Mouse (Mus musculus) lung, postnatal 0 days (tissue): ENCODE measurements around the gene Pkd1l2. TPM values are rescaled to one million over a fixed set of nuclear protein-coding genes. Genes with fewer than 3 reads are reported as not detected.

Experiments
- ATAC-seq: fragments of 200-750 bp; cut with Nextera tagmentation; 2 replicates; pipeline ENCODE4 v1.8.0; 2017; ENCODE audit warnings: moderate library complexity
- DNase-seq: peaks from one replicate; pipeline ENCODE4 v3.0.0-alpha.2; 2016; ENCODE audit warnings: low spot score
- H3K27ac ChIP-seq: fragments of 300-500 bp; sonication (generic); 2 replicates; pipeline ENCODE4 v1.5.1; 2014; ENCODE audit warnings: antibody characterized with exemption, mild to moderate bottlenecking, low read length, mixed read lengths
- H3K27me3 ChIP-seq: fragments of 300-500 bp; sonication (generic); replicated peaks from 2 replicates; pipeline ENCODE4 v1.6.1; 2014; ENCODE audit warnings: low read length, mixed read lengths; ENCODE audit not compliant: insufficient read depth
- H3K36me3 ChIP-seq: fragments of 300-500 bp; sonication (generic); 2 replicates; pipeline ENCODE4 v1.6.1; 2014; ENCODE audit warnings: low read length, mixed read lengths; ENCODE audit not compliant: insufficient read depth
- H3K4me1 ChIP-seq: fragments of 300-500 bp; sonication (generic); 2 replicates; pipeline ENCODE4 v1.6.1; 2014; ENCODE audit warnings: antibody characterized with exemption, low read depth, low read length, mixed read lengths; ENCODE audit not compliant: insufficient read depth
- H3K4me2 ChIP-seq: fragments of 300-500 bp; sonication (generic); replicated peaks from 2 replicates; pipeline ENCODE4 v1.6.1; 2014; ENCODE audit warnings: low read depth, mild to moderate bottlenecking, low read length, moderate library complexity, mixed read lengths
- H3K4me3 ChIP-seq: fragments of 300-500 bp; sonication (generic); 2 replicates; pipeline ENCODE4 v1.5.1; 2014; ENCODE audit warnings: low read depth, low read length
- H3K9ac ChIP-seq: fragments of 300-500 bp; sonication (generic); replicated peaks from 2 replicates; pipeline ENCODE4 v1.6.1; 2014; ENCODE audit warnings: low read depth, mild to moderate bottlenecking
- H3K9me3 ChIP-seq: fragments of 300-500 bp; sonication (generic); 2 replicates; pipeline ENCODE4 v1.6.1; 2016; ENCODE audit warnings: low read length, mixed read lengths
- CTCF ChIP-seq: IDR thresholded peaks from 2 replicates; pipeline ENCODE4 v1.5.1; 2016; ENCODE audit warnings: antibody characterized with exemption, mild to moderate bottlenecking
- EP300 ChIP-seq: IDR thresholded peaks from 2 replicates; pipeline ENCODE4 v1.6.1; 2016; ENCODE audit warnings: antibody characterized with exemption, mild to moderate bottlenecking, control low read depth
- WGBS: fragments of 180-500 bp; shearing (Covaris S2); extraction: QIAGEN DNeasy Blood & Tissue Kit; methylation state at CpG from one replicate; pipeline ENCODE4 v1.1.7; 2014; 5-methylcytosine and 5-hydroxymethylcytosine counted together
- polyA plus RNA-seq: library from polyadenylated mRNA; unstranded; fragments of >200 nt; fragmentation: Nextera tagmentation; extraction: Ambion mirVana; gene quantifications from 2 replicates; pipeline ENCODE4 v1.2.1, GENCODE M21; 2015

Gene Pkd1l2
- polyA plus RNA-seq, 1 experiment from 2014 or later, result not detected

- H3K4me3 ChIP-seq, result no peak overlapping the region
- DNase-seq (no peak), ATAC-seq (no peak)
- H3K9ac ChIP-seq, result no peak overlapping the region
- H3K9me3 ChIP-seq, result no peaks in the 10 kb centered on the region
- 65% methylated on average over 7 of the region's 7 CpGs for WGBS
- H3K27me3 ChIP-seq, result no peaks in the 10 kb centered on the region
- no peak overlapping the region for H3K27ac ChIP-seq
- TF ChIP-seq EP300 (no peak), CTCF (no peak)
- H3K4me1 ChIP-seq, result peaks cover 12% of the 10 kb centered on the region; the same call in 1 of the 2 replicates
- H3K4me2 ChIP-seq, result no peak overlapping the region
- H3K36me3 ChIP-seq, result no peaks in the 10 kb centered on the region
Observed at GRCm38 (mm10) chr8:116947589-116947988, 134.7 kb downstream of the Pkd1l2 start.

- TF ChIP-seq CTCF (no peak), EP300 (no peak)
- no peak overlapping the region for H3K4me3 ChIP-seq
- H3K9me3 ChIP-seq, result no peaks in the 10 kb centered on the region
- no peaks in the 10 kb centered on the region for H3K36me3 ChIP-seq
- H3K27me3 ChIP-seq, result no peaks in the 10 kb centered on the region
- no peak overlapping the region for H3K9ac ChIP-seq
- peak overlapping the region; percentile 68 for H3K27ac ChIP-seq
- DNase-seq, result no peak
- H3K4me1 ChIP-seq, result peaks cover 12% of the 10 kb centered on the region; the same call in 1 of the 2 replicates
- no peak for ATAC-seq
- peak overlapping the region; percentile 37; the same call in 1 of the 2 replicates for H3K4me2 ChIP-seq
- 74% methylated on average over 6 of the region's 6 CpGs for WGBS
Observed at GRCm38 (mm10) chr8:116946851-116947250, 135.4 kb downstream of the Pkd1l2 start.

GRCm38 (mm10) chr8:116946268-116946838 lies 135.9 kb downstream of the Pkd1l2 start:
- H3K9ac ChIP-seq, result no peak overlapping the region
- H3K27me3 ChIP-seq, result no peaks in the 10 kb centered on the region
- WGBS, result 54% methylated on average over 21 of the region's 21 CpGs
- peak overlapping the region; percentile 37 for H3K4me2 ChIP-seq
- peak overlapping the region; percentile 68; the same call in 1 of the 2 replicates for H3K27ac ChIP-seq
- no peak for TF ChIP-seq CTCF
- TF ChIP-seq EP300, result no peak
- peaks cover 12% of the 10 kb centered on the region; the same call in 1 of the 2 replicates for H3K4me1 ChIP-seq
- DNase-seq, result peak; percentile 33
- no peaks in the 10 kb centered on the region for H3K9me3 ChIP-seq
- no peak overlapping the region for H3K4me3 ChIP-seq
- H3K36me3 ChIP-seq, result no peaks in the 10 kb centered on the region
- 0 out of 2 replicates have a peak, but pooled peaks have one; percentile 9 for ATAC-seq

Other genes with a start within 250 kb of the Pkd1l2 start
- 28.6 and 36.6 TPM in 2 replicates for gene Cmc2, start 161.0 kb downstream of the Pkd1l2 start, polyA plus RNA-seq
- gene Cenpn, start 160.7 kb downstream of the Pkd1l2 start, polyA plus RNA-seq, result 2.7 and 3.7 TPM in 2 replicates
- 8.7 and 9.7 TPM in 2 replicates for gene Atmin, start 139.1 kb downstream of the Pkd1l2 start, polyA plus RNA-seq
- gene 1700030J22Rik, start 103.5 kb downstream of the Pkd1l2 start, polyA plus RNA-seq, result 2.6 TPM in 2 replicates
- gene Gcsh, start 88.9 kb downstream of the Pkd1l2 start, polyA plus RNA-seq, result 40.1 and 47.2 TPM in 2 replicates
- 0.10 TPM in 1 of 2 replicates, not detected in the other for gene Bco1, start 13.4 kb upstream of the Pkd1l2 start, polyA plus RNA-seq
- gene Gan, start 75.7 kb upstream of the Pkd1l2 start, polyA plus RNA-seq, result 3.3 and 4.2 TPM in 2 replicates
- gene Cmip, start 174.6 kb upstream of the Pkd1l2 start, polyA plus RNA-seq, result 27.6 and 29.6 TPM in 2 replicates